Mouse (Mus musculus) liver, adult 2 months (tissue): ENCODE measurements at regions not wholly inside any gene's neighbourhood (a gene's known extent, or its start where the extent isn't known, plus 50 kb on each side); places are given as distances from the start of the nearest gene placed in this dataset.

ENCODE experiments used
- DNase-seq: peaks from one replicate; pipeline ENCODE4 v3.0.0-alpha.2; 2011; ENCODE audit warnings: low read depth, low spot score; ENCODE audit errors: extremely low read depth
- H3K27ac ChIP-seq: fragments of 200-500 bp; replicated peaks from 2 replicates; pipeline ENCODE4 v1.5.1; 2012; ENCODE audit warnings: low read depth, mild to moderate bottlenecking, control low read depth, inconsistent platforms, low read length; ENCODE audit not compliant: insufficient read depth
- H3K27me3 ChIP-seq: fragments of 200-500 bp; 2 replicates; pipeline ENCODE4 v1.6.1; 2012; ENCODE audit warnings: mild to moderate bottlenecking, moderate library complexity, low read length, inconsistent platforms; ENCODE audit not compliant: control insufficient read depth, insufficient read depth
- H3K36me3 ChIP-seq: fragments of 200-500 bp; 2 replicates; pipeline ENCODE4 v1.6.1; 2012; ENCODE audit warnings: low read length, inconsistent platforms; ENCODE audit not compliant: control insufficient read depth, insufficient read depth
- H3K4me1 ChIP-seq: fragments of 200-500 bp; 2 replicates; pipeline ENCODE4 v1.6.1; 2011; ENCODE audit warnings: low read length; ENCODE audit not compliant: control insufficient read depth, insufficient read depth
- H3K4me3 ChIP-seq: fragments of 200-500 bp; 2 replicates; pipeline ENCODE4 v1.5.1; 2011; ENCODE audit warnings: low read depth, mild to moderate bottlenecking, control low read depth, low read length, moderate library complexity; ENCODE audit not compliant: insufficient read depth
- H3K79me2 ChIP-seq: fragments of 200-500 bp; 2 replicates; pipeline ENCODE4 v1.6.1; 2012; ENCODE audit warnings: inconsistent platforms, mild to moderate bottlenecking, low read length, moderate library complexity; ENCODE audit not compliant: control insufficient read depth, insufficient read depth
- H3K9ac ChIP-seq: fragments of 200-500 bp; 2 replicates; pipeline ENCODE4 v1.6.1; 2012; ENCODE audit warnings: low read depth, mild to moderate bottlenecking, control low read depth, inconsistent platforms, low read length
- CTCF ChIP-seq: fragments of 200-500 bp; IDR thresholded peaks from 2 replicates; pipeline ENCODE4 v1.5.1; 2011; ENCODE audit warnings: low read depth, low read length, control low read depth
- POLR2A ChIP-seq: fragments of 200-500 bp; IDR thresholded peaks from 2 replicates; pipeline ENCODE4 v1.6.1; 2011; ENCODE audit warnings: low read length, control low read depth; ENCODE audit not compliant: insufficient read depth; ENCODE audit errors: extremely low read depth
- WGBS: fragments of 180-500 bp; shearing (Covaris S2); methylation state at CpG from one replicate; pipeline ENCODE4 v1.1.7; 2018; 5-methylcytosine and 5-hydroxymethylcytosine counted together

- Histone ChIP-seq H3K27ac (no peak overlapping the region), H3K27me3 (no peaks in the 10 kb centered on the region), H3K36me3 (no peaks in the 10 kb centered on the region), H3K4me1 (peaks cover 12% of the 10 kb centered on the region; the same call in 1 of the 2 replicates), H3K79me2 (no peaks in the 10 kb centered on the region), H3K9ac (no peak overlapping the region), H3K4me3 (no peak overlapping the region)
- TF ChIP-seq CTCF (no peak), POLR2A (no peak)
- 68% methylated on average over 1 of the region's 1 CpGs for WGBS
- peak; percentile 52 for DNase-seq
These were observed 258.1 kb downstream of the Pik3r1 start for GRCm38 (mm10) chr13:101509946-101510345.

- H3K27ac ChIP-seq = no peak overlapping the region
- H3K36me3 ChIP-seq = no peaks in the 10 kb centered on the region
- no peak overlapping the region for H3K4me3 ChIP-seq
- H3K4me1 ChIP-seq = peaks cover 12% of the 10 kb centered on the region
- H3K79me2 ChIP-seq = no peaks in the 10 kb centered on the region
- peak; percentile 76 for DNase-seq
- no peak for TF ChIP-seq CTCF
- TF ChIP-seq POLR2A = no peak
- no peaks in the 10 kb centered on the region for H3K27me3 ChIP-seq
- H3K9ac ChIP-seq = no peak overlapping the region
These were observed 259.7 kb downstream of the Pik3r1 start for GRCm38 (mm10) chr13:101508331-101508730.

- no peak for TF ChIP-seq POLR2A
- no peak for TF ChIP-seq CTCF
- no peaks in the 10 kb centered on the region for H3K27me3 ChIP-seq
These were observed 261.3 kb downstream of the Pik3r1 start for GRCm38 (mm10) chr13:101506696-101507095.

GRCm38 (mm10) chr13:101505054-101505453 is 263.0 kb downstream of the Pik3r1 start:
- Histone ChIP-seq H3K36me3 (no peaks in the 10 kb centered on the region), H3K4me3 (no peak overlapping the region), H3K79me2 (no peaks in the 10 kb centered on the region), H3K27ac (no peak overlapping the region), H3K27me3 (no peaks in the 10 kb centered on the region), H3K4me1 (peaks cover 7% of the 10 kb centered on the region), H3K9ac (no peak overlapping the region)
- no peak for DNase-seq
- WGBS = 85% methylated on average over 1 of the region's 1 CpGs
- TF ChIP-seq POLR2A (no peak), CTCF (no peak)

More at GRCm38 (mm10) chr13:101506696-101507095, 261.3 kb downstream of the Pik3r1 start:
- H3K4me1 ChIP-seq = peaks cover 12% of the 10 kb centered on the region
- H3K27ac ChIP-seq = no peak overlapping the region
- DNase-seq = no peak
- no peak overlapping the region for H3K9ac ChIP-seq
- no peaks in the 10 kb centered on the region for H3K36me3 ChIP-seq
- H3K79me2 ChIP-seq = no peaks in the 10 kb centered on the region
- no peak overlapping the region for H3K4me3 ChIP-seq

- WGBS = 11% methylated on average over 5 of the region's 5 CpGs
These were observed 263.8 kb downstream of the Pik3r1 start for GRCm38 (mm10) chr13:101504241-101504640.

GRCm38 (mm10) chr13:101501845-101502284 is 266.2 kb downstream of the Pik3r1 start:
- H3K4me1 ChIP-seq = peaks cover 3% of the 10 kb centered on the region
- no peaks in the 10 kb centered on the region for H3K27me3 ChIP-seq
- H3K36me3 ChIP-seq = no peaks in the 10 kb centered on the region
- no peak for DNase-seq
- H3K79me2 ChIP-seq = no peaks in the 10 kb centered on the region
- H3K4me3 ChIP-seq = no peak overlapping the region
- 85% methylated on average over 5 of the region's 5 CpGs for WGBS
- TF ChIP-seq CTCF (no peak), POLR2A (no peak)
- H3K27ac ChIP-seq = no peak overlapping the region
- no peak overlapping the region for H3K9ac ChIP-seq

More at GRCm38 (mm10) chr13:101504241-101504640, 263.8 kb downstream of the Pik3r1 start:
- H3K27me3 ChIP-seq = no peaks in the 10 kb centered on the region
- no peaks in the 10 kb centered on the region for H3K36me3 ChIP-seq
- H3K9ac ChIP-seq = no peak overlapping the region
- H3K4me1 ChIP-seq = peaks cover 7% of the 10 kb centered on the region
- no peak overlapping the region for H3K4me3 ChIP-seq
- DNase-seq = peak; percentile 84
- no peak for TF ChIP-seq POLR2A
- TF ChIP-seq CTCF = no peak
- H3K79me2 ChIP-seq = no peaks in the 10 kb centered on the region
- H3K27ac ChIP-seq = no peak overlapping the region
